ENCODE assay signal across 24 mouse cellular contexts in the genomic region with DNA sequence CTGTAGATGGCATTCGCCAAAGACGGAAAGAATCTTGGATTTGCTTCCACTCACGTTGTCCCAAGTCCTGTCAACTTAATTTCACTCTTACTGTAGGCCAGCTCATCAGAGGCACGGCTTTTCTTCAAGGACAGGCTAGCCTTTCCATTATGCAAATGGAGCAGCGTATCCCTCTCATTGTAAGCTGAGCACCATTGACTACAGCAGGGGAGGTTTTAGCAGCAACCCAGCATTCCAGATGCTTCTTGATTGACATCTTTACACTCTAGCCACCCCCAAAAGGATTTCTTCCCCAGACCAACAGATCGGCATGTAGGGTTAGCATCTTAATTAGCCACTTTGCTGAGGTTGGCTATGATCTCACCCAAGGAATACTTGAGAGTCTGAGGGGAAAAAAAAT.
DNase-seq lines count a peak whose midpoint lies in the region; ATAC-seq and TF ChIP-seq lines count a peak whose summit lies in the region.
"Had no signal": no experiment of that assay in that cellular context is flagged by ENCODE, and none has a peak within 500 bp of the region (broad histone marks: within the 10 kb centered on the region; RNA-seq: fewer than 3 reads in every experiment).

No protein-coding gene starts in this region.

- no peaks in the 10 kb centered on the region for H3K36me3 ChIP-seq in embryonic facial prominence, embryonic 11.5 days (replicated peaks; ENCODE audit: control insufficient read depth, insufficient read depth, low read depth, low read length)
- no peaks in the 10 kb centered on the region for H3K36me3 ChIP-seq in embryonic facial prominence, embryonic 10.5 days (replicated peaks)
- no peaks in the 10 kb centered on the region for H3K36me3 ChIP-seq in hindbrain, embryonic 10.5 days
- no peaks in the 10 kb centered on the region for H3K36me3 ChIP-seq in hindbrain, embryonic 11.5 days (ENCODE audit: control insufficient read depth, insufficient read depth, low read length)
- no peaks in the 10 kb centered on the region for H3K36me3 ChIP-seq in midbrain, embryonic 10.5 days
- H3K36me3 ChIP-seq in midbrain, postnatal 0 days (ENCODE audit: insufficient read depth, low read length): no peaks in the 10 kb centered on the region
- H3K36me3 ChIP-seq in midbrain, embryonic 13.5 days: no peaks in the 10 kb centered on the region
- H3K36me3 ChIP-seq: embryonic facial prominence, embryonic 13.5 days; G1E had no signal

- H3K27ac ChIP-seq in embryonic facial prominence, embryonic 11.5 days (replicated peaks; ENCODE audit: low read depth, low read length): no peak overlapping the region
- no peak overlapping the region for H3K27ac ChIP-seq in embryonic facial prominence, embryonic 10.5 days (replicated peaks)
- 0 out of 2 replicates have a peak overlapping the region, but pooled peaks have one; percentile 4 for H3K27ac ChIP-seq in hindbrain, embryonic 10.5 days
- H3K27ac ChIP-seq in hindbrain, embryonic 11.5 days (ENCODE audit: low read depth, low read length): no peak overlapping the region
- H3K27ac ChIP-seq in midbrain, embryonic 10.5 days (replicated peaks): 0 out of 2 replicates have a peak overlapping the region, but pooled peaks have one; percentile 1
- H3K27ac ChIP-seq in midbrain, postnatal 0 days (ENCODE audit: low read depth, low read length): no peak overlapping the region
- H3K27ac ChIP-seq in midbrain, embryonic 13.5 days: no peak overlapping the region
- H3K27ac ChIP-seq: embryonic facial prominence, embryonic 13.5 days had no signal

- WGBS in embryonic facial prominence, embryonic 11.5 days: 51% methylated on average over 6 of the region's 6 CpGs
- 61% methylated on average over 6 of the region's 6 CpGs for WGBS in embryonic facial prominence, embryonic 10.5 days
- 53% methylated on average over 6 of the region's 6 CpGs for WGBS in hindbrain, embryonic 10.5 days
- WGBS in hindbrain, embryonic 11.5 days: 54% methylated on average over 6 of the region's 6 CpGs
- WGBS in midbrain, embryonic 10.5 days: 61% methylated on average over 6 of the region's 6 CpGs
- WGBS in midbrain, postnatal 0 days: 22% methylated on average over 6 of the region's 6 CpGs
- 29% methylated on average over 6 of the region's 6 CpGs for WGBS in midbrain, embryonic 13.5 days

- H3K4me1 ChIP-seq in embryonic facial prominence, embryonic 11.5 days (ENCODE audit: control insufficient read depth, insufficient read depth, low read length): no peaks in the 10 kb centered on the region
- H3K4me1 ChIP-seq in embryonic facial prominence, embryonic 10.5 days: peaks cover 18% of the 10 kb centered on the region
- H3K4me1 ChIP-seq in hindbrain, embryonic 10.5 days (replicated peaks): peaks cover 10% of the 10 kb centered on the region
- no peaks in the 10 kb centered on the region for H3K4me1 ChIP-seq in hindbrain, embryonic 11.5 days (replicated peaks; ENCODE audit: control insufficient read depth, insufficient read depth, low read length)
- peaks cover 9% of the 10 kb centered on the region for H3K4me1 ChIP-seq in midbrain, embryonic 10.5 days
- H3K4me1 ChIP-seq in midbrain, postnatal 0 days (ENCODE audit: insufficient read depth, low read length): no peaks in the 10 kb centered on the region
- peaks cover 9% of the 10 kb centered on the region for H3K4me1 ChIP-seq in midbrain, embryonic 13.5 days (replicated peaks)

- H3K9me3 ChIP-seq in embryonic facial prominence, embryonic 11.5 days (replicated peaks; ENCODE audit: control insufficient read depth, low read length): no peaks in the 10 kb centered on the region
- no peaks in the 10 kb centered on the region for H3K9me3 ChIP-seq in embryonic facial prominence, embryonic 10.5 days
- H3K9me3 ChIP-seq in hindbrain, embryonic 10.5 days: no peaks in the 10 kb centered on the region
- H3K9me3 ChIP-seq in hindbrain, embryonic 11.5 days (ENCODE audit: control insufficient read depth, low read length): no peaks in the 10 kb centered on the region
- no peaks in the 10 kb centered on the region for H3K9me3 ChIP-seq in midbrain, embryonic 10.5 days (replicated peaks)
- H3K9me3 ChIP-seq in midbrain, postnatal 0 days (ENCODE audit: low read length): no peaks in the 10 kb centered on the region
- no peaks in the 10 kb centered on the region for H3K9me3 ChIP-seq in midbrain, embryonic 13.5 days
- H3K9me3 ChIP-seq: embryonic facial prominence, embryonic 13.5 days had no signal

- no peak for DNase-seq in embryonic facial prominence, embryonic 11.5 days (ENCODE audit: low spot score)
- DNase-seq in embryonic facial prominence, embryonic 10.5 days (ENCODE audit: low spot score): no peak
- no peak for DNase-seq in hindbrain, embryonic 10.5 days (ENCODE audit: low spot score)
- DNase-seq in hindbrain, embryonic 11.5 days (ENCODE audit: low spot score): no peak
- DNase-seq in midbrain, embryonic 10.5 days (ENCODE audit: low spot score): no peak
- no peak for DNase-seq in midbrain, postnatal 0 days (ENCODE audit: low spot score)
- no peak for DNase-seq in gastrocnemius, postnatal 4 days (ENCODE audit: low spot score in 2 of 2)
- DNase-seq: adrenal gland, adult 8-10 months; adrenal gland, postnatal 36 days; B cell, adult 2 months; cerebellum, adult 11 months; cerebellum, adult 8-10 months; cerebellum, postnatal 14 days; embryo, embryonic 11 days; forebrain, postnatal 0 days; gastrocnemius, postnatal 14 days; heart, postnatal 10 days; heart, postnatal 4 days had no signal

- 0 out of 2 replicates have a peak, but pooled peaks have one; percentile 18 for ATAC-seq in embryonic facial prominence, embryonic 11.5 days (replicated peaks; ENCODE audit: insufficient number of reproducible peaks, low FRiP score, low TSS enrichment, low read depth)
- ATAC-seq in hindbrain, embryonic 11.5 days (ENCODE audit: low FRiP score): no peak
- no peak for ATAC-seq in midbrain, postnatal 0 days (ENCODE audit: low FRiP score)
- peak; percentile 60; the same call in 1 of the 2 replicates for ATAC-seq in midbrain, embryonic 13.5 days
- ATAC-seq: CD4-positive, CD25-positive, alpha-beta regulatory T cell, adult 4 months; forebrain, postnatal 0 days; hindbrain, embryonic 16.5 days; inflammation-experienced regulatory T-cells, adult 6 months had no signal

- no peak overlapping the region for H3K4me2 ChIP-seq in embryonic facial prominence, embryonic 11.5 days (ENCODE audit: low read depth, low read length)
- no peak overlapping the region for H3K4me2 ChIP-seq in hindbrain, embryonic 11.5 days (replicated peaks; ENCODE audit: low read depth, low read length)
- no peak overlapping the region for H3K4me2 ChIP-seq in midbrain, postnatal 0 days (ENCODE audit: low read depth, low read length, poor library complexity, severe bottlenecking)
- H3K4me2 ChIP-seq in midbrain, embryonic 13.5 days (replicated peaks): no peak overlapping the region
- H3K4me2 ChIP-seq: embryonic facial prominence, embryonic 13.5 days had no signal

- H3K4me3 ChIP-seq in embryonic facial prominence, embryonic 11.5 days (ENCODE audit: low read depth, low read length): no peak overlapping the region
- no peak overlapping the region for H3K4me3 ChIP-seq in embryonic facial prominence, embryonic 10.5 days
- H3K4me3 ChIP-seq in hindbrain, embryonic 10.5 days: no peak overlapping the region
- H3K4me3 ChIP-seq in hindbrain, embryonic 11.5 days (ENCODE audit: low read depth, low read length): no peak overlapping the region
- H3K4me3 ChIP-seq in midbrain, embryonic 10.5 days: no peak overlapping the region
- no peak overlapping the region for H3K4me3 ChIP-seq in midbrain, postnatal 0 days (ENCODE audit: low read depth, low read length)
- no peak overlapping the region for H3K4me3 ChIP-seq in midbrain, embryonic 13.5 days (replicated peaks)
- H3K4me3 ChIP-seq: embryonic facial prominence, embryonic 13.5 days had no signal

- H3K27me3 ChIP-seq in embryonic facial prominence, embryonic 11.5 days (ENCODE audit: control insufficient read depth, insufficient read depth, low read length): no peaks in the 10 kb centered on the region
- H3K27me3 ChIP-seq in embryonic facial prominence, embryonic 10.5 days (replicated peaks; ENCODE audit: low read depth, poor library complexity, severe bottlenecking): no peaks in the 10 kb centered on the region
- H3K27me3 ChIP-seq in hindbrain, embryonic 10.5 days (ENCODE audit: insufficient read depth, poor library complexity, severe bottlenecking): no peaks in the 10 kb centered on the region
- no peaks in the 10 kb centered on the region for H3K27me3 ChIP-seq in hindbrain, embryonic 11.5 days (ENCODE audit: control insufficient read depth, insufficient read depth, low read length)
- no peaks in the 10 kb centered on the region for H3K27me3 ChIP-seq in midbrain, embryonic 10.5 days (ENCODE audit: low read depth, poor library complexity, severe bottlenecking)
- no peaks in the 10 kb centered on the region for H3K27me3 ChIP-seq in midbrain, postnatal 0 days (ENCODE audit: insufficient read depth, low read length)
- H3K27me3 ChIP-seq in midbrain, embryonic 13.5 days: no peaks in the 10 kb centered on the region
- H3K27me3 ChIP-seq: embryonic facial prominence, embryonic 13.5 days had no signal

- no peak for TF ChIP-seq CTCF in midbrain, postnatal 0 days (IDR thresholded peaks at IDR 0.05)

- H3K9ac ChIP-seq in embryonic facial prominence, embryonic 11.5 days (replicated peaks; ENCODE audit: low read length): no peak overlapping the region
- H3K9ac ChIP-seq in hindbrain, embryonic 11.5 days (ENCODE audit: low read depth, low read length): no peak overlapping the region
- no peak overlapping the region for H3K9ac ChIP-seq in midbrain, postnatal 0 days (replicated peaks; ENCODE audit: low read length, poor library complexity, severe bottlenecking)
- H3K9ac ChIP-seq in midbrain, embryonic 13.5 days (replicated peaks): no peak overlapping the region
- H3K9ac ChIP-seq: embryonic facial prominence, embryonic 13.5 days; forebrain, postnatal 0 days had no signal

Comparison
In these comparisons a context has a peak if more than half of its experiments do, and no peak if none do; other contexts are left out.
1. ATAC-seq: peak in embryonic facial prominence, embryonic 11.5 days (single experiment) and midbrain, embryonic 13.5 days (single experiment); none in hindbrain, embryonic 11.5 days (single experiment) and midbrain, postnatal 0 days (single experiment).
2. H3K27ac ChIP-seq: peak in hindbrain, embryonic 10.5 days (single experiment) and midbrain, embryonic 10.5 days (single experiment); none in embryonic facial prominence, embryonic 11.5 days (single experiment), embryonic facial prominence, embryonic 10.5 days (single experiment), hindbrain, embryonic 11.5 days (single experiment), midbrain, postnatal 0 days (single experiment) and midbrain, embryonic 13.5 days (single experiment).